Mouse (Mus musculus) adrenal gland, postnatal 25 days (tissue): Measurements from ENCODE around the gene Txnrd3. TPM values are rescaled to one million over a fixed set of nuclear protein-coding genes. Genes with fewer than 3 reads are reported as not detected.

Experiments
- DNase-seq: peaks from one replicate; pipeline ENCODE4 v3.0.0; 2021; ENCODE audit warnings: mixed read lengths
- total RNA-seq: library from RNA; stranded (reverse); gene quantifications from 2 replicates; pipeline ENCODE4 v1.2.3, GENCODE M21; 2021

Txnrd3 gene
- total RNA-seq, 1 experiment from 2014 or later, result 12.8 TPM

- no peak for DNase-seq
Measured at GRCm38 (mm10) chr6:89655011-89655410, 11.2 kb downstream of the Txnrd3 start.

DNA sequence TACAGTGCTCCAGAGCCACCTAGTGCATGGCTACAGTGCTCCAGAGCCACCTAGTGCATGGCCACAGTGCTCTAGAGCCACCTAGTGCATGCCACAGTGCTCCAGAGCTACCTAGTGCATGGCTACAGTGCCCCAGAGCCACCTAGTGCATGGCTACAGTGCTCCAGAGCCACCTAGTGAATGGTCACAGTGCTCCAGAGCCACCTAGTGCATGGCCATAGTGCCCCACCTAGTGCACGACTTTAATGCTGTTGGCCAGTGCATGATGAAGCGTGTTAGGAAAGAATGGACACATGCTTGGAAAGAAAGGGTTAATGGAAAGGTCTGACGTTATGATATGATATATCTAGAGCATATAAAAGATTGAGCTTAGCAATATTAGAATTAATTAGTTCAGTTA is 14.6 kb downstream of the Txnrd3 start:
- no peak for DNase-seq

GRCm38 (mm10) chr6:89658931-89659330 is 15.1 kb downstream of the Txnrd3 start:
- no peak for DNase-seq

- peak; percentile 35 for DNase-seq
Measured at GRCm38 (mm10) chr6:89659692-89660423, 16.1 kb downstream of the Txnrd3 start.

DNA sequence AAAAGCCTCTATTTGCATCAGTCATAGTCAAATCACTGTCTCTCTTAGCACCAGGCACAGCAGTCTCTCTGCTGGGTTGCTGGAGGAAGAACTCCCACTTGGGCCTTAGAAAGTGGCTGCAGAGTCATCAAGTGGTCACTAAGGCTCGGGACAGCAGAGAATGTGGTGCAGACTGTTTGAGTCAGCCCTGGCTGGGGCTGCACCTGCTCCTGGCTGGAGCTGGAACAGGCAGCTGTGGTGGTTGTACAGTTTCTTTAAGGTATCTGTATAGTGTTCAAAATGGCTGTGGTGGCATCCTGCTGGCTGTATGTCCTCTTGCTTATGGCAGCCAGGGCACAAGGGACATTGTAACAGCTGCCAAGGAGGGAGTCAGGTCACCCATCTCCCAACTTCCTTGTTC is 16.7 kb downstream of the Txnrd3 start:
- DNase-seq, result no peak

GRCm38 (mm10) chr6:89662521-89662920 is 18.7 kb downstream of the Txnrd3 start:
- no peak for DNase-seq

- DNase-seq, result no peak
Measured at GRCm38 (mm10) chr6:89665155-89665554, 21.4 kb downstream of the Txnrd3 start.

- no peak for DNase-seq
Measured at GRCm38 (mm10) chr6:89665667-89666066, 21.9 kb downstream of the Txnrd3 start.

GRCm38 (mm10) chr6:89666976-89667375 is 23.2 kb downstream of the Txnrd3 start:
- DNase-seq, result no peak

DNA sequence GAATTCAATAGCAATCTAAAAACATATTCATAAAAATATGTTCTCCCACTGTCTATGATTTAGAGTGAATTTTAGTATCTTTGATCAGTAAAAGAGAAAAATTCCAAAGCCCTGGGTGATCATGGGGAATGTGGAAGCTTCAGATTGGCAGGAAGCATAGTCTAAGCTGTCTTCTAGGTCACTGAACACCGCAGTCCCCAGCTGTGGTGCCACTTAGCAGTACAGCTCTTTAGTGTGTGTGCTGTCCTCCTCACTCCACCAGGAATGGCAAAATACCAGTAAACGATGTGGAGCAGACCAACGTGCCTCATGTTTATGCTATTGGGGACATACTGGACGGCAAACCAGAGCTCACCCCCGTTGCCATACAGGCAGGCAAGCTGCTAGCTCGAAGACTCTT is 25.8 kb downstream of the Txnrd3 start:
- DNase-seq, result no peak

DNA sequence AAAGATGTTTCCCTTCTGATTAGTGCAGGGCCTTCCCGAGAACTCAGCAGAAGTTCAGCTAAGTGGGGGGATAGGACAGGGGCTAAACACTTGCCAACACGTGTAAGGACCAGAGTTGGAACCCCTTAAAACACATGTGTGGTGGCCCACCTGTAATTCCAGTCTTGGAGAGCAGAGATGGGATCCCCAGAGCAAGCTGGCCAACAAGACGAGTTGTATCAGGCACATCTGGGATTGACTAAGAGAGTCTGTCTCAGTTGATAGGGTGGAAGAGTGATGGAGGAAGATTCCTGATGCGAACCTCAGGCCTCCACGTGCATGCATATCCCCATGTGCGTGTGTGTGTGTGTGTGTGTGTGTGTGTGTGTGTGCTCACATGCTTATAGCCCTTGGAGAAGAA is 27.6 kb downstream of the Txnrd3 start:
- DNase-seq, result no peak

DNA sequence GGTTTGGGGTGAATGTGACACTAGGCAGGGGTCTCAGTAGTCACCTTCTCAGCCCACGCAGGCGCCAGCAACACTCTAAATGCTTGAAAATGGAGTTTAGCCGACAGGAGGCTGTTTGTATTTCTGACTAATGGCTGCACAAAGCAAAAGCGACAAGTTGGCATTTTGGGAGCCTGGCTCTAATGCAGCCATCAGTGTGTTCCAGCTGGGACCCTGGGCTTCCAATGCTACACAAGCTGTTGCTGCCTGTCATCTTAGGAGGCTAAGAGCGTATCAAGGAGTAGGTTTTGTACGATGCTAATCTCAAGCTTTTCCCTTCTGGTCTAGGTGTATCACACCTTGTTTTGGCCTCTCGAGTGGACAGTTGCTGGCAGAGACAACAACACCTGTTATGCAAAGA is 28.9 kb downstream of the Txnrd3 start:
- no peak for DNase-seq

DNA sequence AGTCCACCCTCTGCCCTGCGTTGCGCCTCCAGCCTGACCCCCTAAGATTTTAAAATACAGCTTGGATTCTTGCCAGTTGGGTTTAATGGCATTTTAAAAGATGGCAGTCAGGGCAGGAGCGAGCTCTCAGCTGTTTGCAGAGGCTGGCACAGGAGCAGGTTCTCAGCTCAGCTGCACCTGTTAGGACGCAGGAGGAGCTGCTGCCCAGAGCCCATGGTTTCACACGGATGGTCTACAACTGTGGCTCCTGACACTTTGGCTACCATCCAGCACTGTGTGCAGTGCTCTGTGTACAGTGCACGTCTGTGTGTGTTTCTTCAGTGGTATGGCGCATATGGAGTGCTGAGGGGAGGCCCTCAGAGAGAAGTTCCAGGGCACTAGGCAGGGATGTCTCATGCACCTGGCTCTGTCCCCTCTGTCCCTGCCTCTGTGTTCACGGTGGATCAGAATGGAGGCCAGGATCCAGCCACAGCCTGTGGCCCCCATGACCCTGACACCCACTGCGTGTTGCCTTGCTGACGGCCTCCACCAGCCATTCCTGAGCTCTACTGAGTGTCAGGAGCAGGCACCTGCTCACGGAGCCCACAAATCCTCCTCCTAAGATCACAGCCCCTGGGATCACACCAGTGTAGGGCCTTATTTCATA is 29.5 kb downstream of the Txnrd3 start:
- DNase-seq, result no peak

- DNase-seq, result no peak
Measured at GRCm38 (mm10) chr6:89678522-89678921, 34.7 kb downstream of the Txnrd3 start.

DNA sequence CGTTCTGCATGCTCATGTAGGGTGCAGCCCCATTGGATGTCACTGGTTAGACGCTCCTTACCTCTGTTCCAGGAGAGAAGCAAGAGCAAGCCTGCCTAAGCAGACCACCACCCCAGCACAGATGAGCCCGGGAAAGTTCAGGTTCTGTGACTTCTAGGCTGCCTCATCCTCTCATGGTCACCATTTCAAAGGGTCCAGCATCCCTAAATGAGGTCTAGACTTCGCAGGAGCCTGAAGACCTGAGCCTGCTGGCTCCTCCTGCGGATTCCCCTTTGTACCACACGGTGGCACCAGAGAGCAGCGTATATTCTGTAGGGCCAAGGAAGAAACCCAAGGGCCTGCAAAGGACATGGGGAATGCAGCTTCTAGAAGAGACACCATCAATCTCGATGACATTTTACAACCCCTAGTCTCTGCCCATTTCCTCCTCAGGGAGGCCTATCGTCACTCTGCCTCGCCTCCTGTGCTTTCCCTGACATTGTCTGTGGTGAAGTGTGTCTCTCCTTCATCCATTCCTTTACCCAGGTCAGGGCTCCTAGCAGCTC is 35.6 kb downstream of the Txnrd3 start:
- DNase-seq, result peak; percentile 68

GRCm38 (mm10) chr6:89680155-89680554 is 36.4 kb downstream of the Txnrd3 start:
- peak; percentile 82 for DNase-seq

DNA sequence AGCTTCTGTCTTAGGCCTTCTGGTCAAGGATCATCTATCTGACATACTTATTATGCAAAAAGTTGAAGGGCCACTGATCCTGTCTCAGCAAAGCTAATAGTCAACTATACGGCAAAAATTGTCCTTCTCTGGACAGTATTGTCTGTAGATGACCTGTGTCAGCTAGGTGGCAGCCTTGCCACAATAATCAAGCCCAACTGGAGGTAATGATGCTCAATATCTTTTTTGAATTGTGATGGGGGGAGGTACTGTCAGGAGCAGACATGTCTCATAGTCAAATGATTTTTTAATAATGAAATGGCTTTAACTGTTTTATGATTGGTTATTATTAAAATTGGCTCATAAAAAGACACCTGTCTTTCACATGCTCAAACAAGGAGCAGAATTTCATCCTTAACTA is 40.4 kb downstream of the Txnrd3 start:
- DNase-seq, result no peak

DNA sequence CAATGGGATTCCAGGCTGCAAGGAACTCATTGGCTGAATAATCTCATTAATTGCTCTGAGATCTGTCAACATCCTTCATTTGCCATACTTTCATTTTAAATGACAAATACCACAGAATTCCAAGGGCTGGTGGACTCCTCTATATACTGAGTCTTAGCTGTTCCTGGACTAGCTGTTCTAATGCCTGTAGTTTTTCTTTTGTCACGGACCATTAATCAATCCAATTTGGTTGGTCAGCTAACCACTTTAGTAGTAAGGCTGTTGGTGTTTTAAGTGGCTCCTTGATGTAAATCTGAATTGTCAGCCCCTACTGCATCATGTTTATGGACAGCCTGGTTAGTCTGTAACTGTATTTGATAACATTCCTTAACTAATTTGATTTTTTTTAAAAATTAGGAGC is 43.3 kb downstream of the Txnrd3 start:
- no peak for DNase-seq

DNA sequence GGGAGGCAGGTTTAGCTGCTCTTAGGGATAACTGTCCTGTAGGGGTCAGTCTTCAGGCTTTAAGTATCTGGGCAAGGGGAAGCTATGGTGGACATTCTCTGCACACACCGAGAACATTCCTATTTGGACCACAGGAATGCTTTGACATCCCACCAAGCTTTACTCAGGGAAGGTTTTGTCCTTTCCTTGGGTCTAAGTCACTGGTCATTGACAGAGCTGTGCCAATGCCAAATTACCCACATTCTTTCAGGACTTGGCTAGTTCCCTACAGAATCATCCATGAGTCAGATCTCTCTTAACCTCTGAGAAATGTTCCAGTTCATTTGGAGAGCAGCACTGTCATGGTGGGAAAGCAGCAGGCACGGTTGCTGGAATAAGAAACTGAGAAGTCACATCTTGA is 62.8 kb downstream of the Txnrd3 start:
- DNase-seq, result no peak

DNA sequence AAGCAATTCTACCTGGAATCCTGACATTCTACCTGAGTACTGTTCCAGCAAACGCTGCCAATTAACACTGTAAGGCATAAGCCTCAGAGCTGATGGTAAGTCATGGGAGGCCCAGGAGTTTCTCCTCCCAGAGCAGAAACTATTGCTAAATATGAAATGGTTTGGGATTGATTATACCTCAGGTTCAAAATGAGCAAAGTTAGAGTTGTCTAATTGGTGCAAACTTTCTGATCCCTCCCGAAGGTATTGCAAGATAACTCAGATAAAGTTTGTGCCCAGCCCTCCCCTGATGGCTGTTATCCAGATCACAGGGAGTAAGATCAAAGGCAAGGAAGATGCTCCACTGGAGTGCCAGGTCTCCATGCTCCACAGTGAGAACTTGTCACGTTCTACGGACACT is 63.5 kb downstream of the Txnrd3 start, which contains the start of gene Vmn1r40:
Gene Vmn1r40 (plus strand): TSS at position 301 of the 400 bp plus-strand sequence.
- no peak for DNase-seq

GRCm38 (mm10) chr6:89718051-89718450 is 74.3 kb downstream of the Txnrd3 start:
- no peak for DNase-seq
